Mouse (Mus musculus): ENCODE results near the gene Wdr45. TPM values are rescaled to one million over a fixed set of nuclear protein-coding genes. Genes with fewer than 3 reads are reported as not detected.
"Not testable (repeated sequence)": the region's sequence is repeated elsewhere in the genome, so short reads cannot be mapped to it uniquely, and the experiment has no call there.

The Wdr45 gene
- total and polyA plus RNA-seq, 3 experiments: 11.4 to 27.9 (median 25.1) TPM

DNA sequence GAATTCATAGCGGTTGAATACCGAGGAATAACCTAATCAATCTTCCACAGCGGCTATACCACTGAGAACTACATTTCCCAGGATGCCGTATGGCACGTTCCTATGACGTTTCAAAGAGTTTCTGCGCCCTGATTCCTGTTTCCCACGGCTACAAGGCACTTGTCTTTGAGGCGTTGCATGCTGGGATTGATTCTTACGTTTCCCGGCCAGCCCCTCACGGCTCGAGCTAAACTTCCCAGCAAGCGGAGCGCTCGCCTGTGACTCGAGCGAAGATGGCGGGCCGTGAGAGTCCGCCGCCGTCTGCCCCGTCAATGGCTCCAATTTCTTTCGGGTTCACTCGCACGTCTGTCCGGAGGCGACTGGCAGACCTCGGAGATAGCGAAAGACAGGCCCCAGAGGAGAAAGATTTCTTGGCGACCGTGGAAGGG, 17.2 kb upstream of the Wdr45 start, which contains the start of gene Gpkow:
Gpkow (plus strand) TSS at position 178 of the 428 bp plus-strand sequence.
- Histone ChIP-seq H3K9me3 (replicated peaks) (no peaks in the 10 kb centered on the region), H3K27me3 (ENCODE audit: insufficient read depth, low read length) (no peaks in the 10 kb centered on the region), H3K36me3 (replicated peaks) (peaks cover 36% of the 10 kb centered on the region), H3K4me3 (ENCODE audit: low read depth, low read length) (peak within 1 kb of the TSS; percentile 71), H3K4me1 (ENCODE audit: insufficient read depth, low read depth, low read length) (peaks cover 12% of the 10 kb centered on the region)
- ATAC-seq (ENCODE audit: extremely low read depth, insufficient number of reproducible peaks, low FRiP score, poor library complexity, severe bottlenecking) (peak; percentile 96), DNase-seq (ENCODE audit: low spot score) (peak; percentile 46)
- TF ChIP-seq POLR2AphosphoS5 (IDR thresholded peaks at IDR 0.05; ENCODE audit: insufficient replicate concordance, low read depth, low read length) (no peak), GATA2 (IDR thresholded peaks at IDR 0.05; ENCODE audit: borderline replicate concordance, low read depth, low read length) (no peak), TAL1 (conservative IDR thresholded peaks at IDR 0.05; ENCODE audit: low read depth, low read length) (no peak), CTCF (IDR thresholded peaks at IDR 0.05; ENCODE audit: low read depth, low read length) (no peak), GATA1 (IDR thresholded peaks at IDR 0.05; ENCODE audit: borderline replicate concordance, low read length) (no peak)

DNA sequence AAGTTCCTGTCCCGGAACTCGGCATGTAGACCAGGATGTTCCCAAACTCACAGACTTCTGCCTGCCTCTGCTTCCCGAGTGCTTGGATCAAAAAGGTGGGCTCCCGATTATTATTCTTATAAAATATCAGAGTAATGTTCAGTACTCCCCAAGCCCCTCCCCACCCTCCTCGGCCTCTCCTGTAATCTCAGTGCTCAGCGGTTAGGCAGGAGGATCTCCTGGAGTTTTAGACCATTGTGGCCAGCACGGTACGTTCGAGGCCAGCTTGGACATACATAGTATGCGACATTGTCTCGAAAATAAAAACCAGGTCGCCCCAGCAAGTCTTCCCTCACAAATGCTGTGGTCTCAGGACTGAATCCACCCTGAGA, 384 bp upstream of the Wdr45 start:
- ATAC-seq (ENCODE audit: extremely low read depth, insufficient number of reproducible peaks, low FRiP score, poor library complexity, severe bottlenecking); DNase-seq (ENCODE audit: low spot score); H3K27me3 ChIP-seq (ENCODE audit: insufficient read depth, low read length); H3K9me3 ChIP-seq (replicated peaks); H3K4me1 ChIP-seq (ENCODE audit: insufficient read depth, low read depth, low read length): not testable (repeated sequence)
- peaks cover 11% of the 10 kb centered on the region for H3K36me3 ChIP-seq (replicated peaks)
- H3K4me3 ChIP-seq (ENCODE audit: low read depth, low read length): peak overlapping the region; percentile 64

DNA sequence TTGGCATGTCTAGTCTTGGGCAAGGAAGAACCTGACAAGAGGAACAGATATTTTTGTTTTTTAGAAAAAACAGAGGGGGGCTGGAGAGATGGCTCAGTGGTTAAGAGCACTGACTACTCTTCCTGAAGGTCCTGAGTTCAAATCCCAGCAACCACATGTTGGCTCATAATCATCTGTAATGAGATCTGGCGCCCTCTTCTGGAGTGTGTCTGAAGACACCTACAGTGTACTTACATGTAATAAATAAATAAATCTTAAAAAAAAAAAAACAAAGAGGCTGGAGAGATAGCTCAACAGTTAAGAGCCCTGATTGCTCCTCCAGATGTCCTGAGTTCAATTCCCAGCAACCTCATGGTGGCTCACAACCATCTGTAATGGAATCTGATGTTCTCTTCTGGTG, 1.9 kb downstream of the Wdr45 start:
- H3K4me3 ChIP-seq (ENCODE audit: low read depth, low read length); ATAC-seq (ENCODE audit: extremely low read depth, insufficient number of reproducible peaks, low FRiP score, poor library complexity, severe bottlenecking); H3K4me1 ChIP-seq (ENCODE audit: insufficient read depth, low read depth, low read length); H3K36me3 ChIP-seq (replicated peaks); H3K27me3 ChIP-seq (ENCODE audit: insufficient read depth, low read length); DNase-seq (ENCODE audit: low spot score); H3K9me3 ChIP-seq (replicated peaks): not testable (repeated sequence)

DNA sequence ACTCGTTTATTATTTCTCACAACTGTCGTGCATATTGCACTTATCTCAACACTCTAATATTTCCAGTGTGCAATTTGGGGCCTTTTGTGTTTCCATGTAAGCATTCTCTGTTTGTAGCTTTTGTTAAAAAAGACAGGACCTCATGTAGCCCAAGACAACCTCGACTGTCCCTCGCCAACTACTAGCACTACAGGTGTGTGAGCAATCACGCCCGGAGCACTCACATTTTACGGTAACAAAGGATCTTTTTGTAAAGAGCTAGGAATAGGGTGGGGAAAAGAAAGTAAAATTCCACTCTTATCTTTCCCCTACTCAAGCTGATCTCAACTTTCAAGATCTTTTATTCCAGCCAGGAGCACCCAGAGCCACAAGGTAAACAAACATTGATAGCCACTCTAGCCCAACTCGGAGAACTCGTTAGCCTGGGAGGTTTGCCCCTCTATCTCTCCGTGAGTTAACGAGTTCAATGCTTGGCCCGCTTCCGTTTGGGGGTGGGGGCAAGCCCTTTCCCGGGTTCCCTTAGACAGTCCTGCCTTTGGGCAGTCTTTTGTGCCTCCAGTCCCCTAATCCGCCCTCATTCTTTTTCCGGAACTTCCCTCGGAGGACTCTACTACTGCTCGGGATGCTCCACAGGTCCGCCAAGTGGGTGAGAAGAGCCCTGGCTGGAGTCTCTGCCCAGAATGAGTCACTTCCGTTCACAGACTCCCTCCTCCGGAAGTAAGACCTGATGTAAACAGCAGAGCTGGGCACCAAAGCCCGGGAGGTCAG, 7.6 kb downstream of the Wdr45 start, which contains the start of gene Gm45208:
Gm45208 (plus strand) TSS at position 732 of the 768 bp plus-strand sequence.
- TF ChIP-seq POLR2AphosphoS5 (IDR thresholded peaks at IDR 0.05; ENCODE audit: insufficient replicate concordance, low read depth, low read length) (no peak), CTCF (IDR thresholded peaks at IDR 0.05; ENCODE audit: low read depth, low read length) (no peak), GATA1 (IDR thresholded peaks at IDR 0.05; ENCODE audit: borderline replicate concordance, low read length) (no peak), GATA2 (IDR thresholded peaks at IDR 0.05; ENCODE audit: borderline replicate concordance, low read depth, low read length) (no peak), TAL1 (conservative IDR thresholded peaks at IDR 0.05; ENCODE audit: low read depth, low read length) (no peak)
- Histone ChIP-seq H3K4me3 (ENCODE audit: low read depth, low read length) (peak within 1 kb of the TSS; percentile 76), H3K9me3 (replicated peaks) (no peaks in the 10 kb centered on the region), H3K27me3 (ENCODE audit: insufficient read depth, low read length) (no peaks in the 10 kb centered on the region), H3K36me3 (replicated peaks) (peaks cover 32% of the 10 kb centered on the region), H3K4me1 (ENCODE audit: insufficient read depth, low read depth, low read length) (peaks cover 12% of the 10 kb centered on the region)
- ATAC-seq (ENCODE audit: extremely low read depth, insufficient number of reproducible peaks, low FRiP score, poor library complexity, severe bottlenecking) (peak; percentile 91), DNase-seq (ENCODE audit: low spot score) (peak; percentile 70)

DNA sequence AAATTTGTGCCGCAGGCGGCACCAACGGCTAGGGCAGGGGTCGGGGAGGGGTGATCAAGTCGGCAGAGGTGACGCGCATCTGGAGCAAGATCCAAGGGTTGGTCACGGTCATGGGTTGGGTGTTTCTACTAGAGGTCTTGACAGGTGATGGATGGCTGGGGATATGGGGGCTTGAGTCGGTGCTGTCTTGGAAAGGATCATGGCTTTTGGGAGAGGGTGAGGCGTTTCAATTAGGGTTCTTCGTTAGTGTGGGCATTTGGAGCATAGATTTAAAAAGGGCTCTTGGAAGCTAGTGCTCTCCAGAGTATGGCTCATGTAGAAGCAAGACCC, 8.1 kb downstream of the Wdr45 start:
- Histone ChIP-seq H3K9me3 (replicated peaks) (no peaks in the 10 kb centered on the region), H3K36me3 (replicated peaks) (peaks cover 37% of the 10 kb centered on the region), H3K4me3 (ENCODE audit: low read depth, low read length) (peak overlapping the region; percentile 76), H3K4me1 (ENCODE audit: insufficient read depth, low read depth, low read length) (peaks cover 17% of the 10 kb centered on the region), H3K27me3 (ENCODE audit: insufficient read depth, low read length) (no peaks in the 10 kb centered on the region)
- no peak for DNase-seq (ENCODE audit: low spot score)
- no peak for TF ChIP-seq GATA2 (IDR thresholded peaks at IDR 0.05; ENCODE audit: borderline replicate concordance, low read depth, low read length)
- no peak for TF ChIP-seq POLR2AphosphoS5 (IDR thresholded peaks at IDR 0.05; ENCODE audit: insufficient replicate concordance, low read depth, low read length)
- TF ChIP-seq TAL1 (conservative IDR thresholded peaks at IDR 0.05; ENCODE audit: low read depth, low read length): no peak
- TF ChIP-seq CTCF (IDR thresholded peaks at IDR 0.05; ENCODE audit: low read depth, low read length): no peak
- TF ChIP-seq GATA1 (IDR thresholded peaks at IDR 0.05; ENCODE audit: borderline replicate concordance, low read length): no peak
- no peak for ATAC-seq (ENCODE audit: extremely low read depth, insufficient number of reproducible peaks, low FRiP score, poor library complexity, severe bottlenecking)

DNA sequence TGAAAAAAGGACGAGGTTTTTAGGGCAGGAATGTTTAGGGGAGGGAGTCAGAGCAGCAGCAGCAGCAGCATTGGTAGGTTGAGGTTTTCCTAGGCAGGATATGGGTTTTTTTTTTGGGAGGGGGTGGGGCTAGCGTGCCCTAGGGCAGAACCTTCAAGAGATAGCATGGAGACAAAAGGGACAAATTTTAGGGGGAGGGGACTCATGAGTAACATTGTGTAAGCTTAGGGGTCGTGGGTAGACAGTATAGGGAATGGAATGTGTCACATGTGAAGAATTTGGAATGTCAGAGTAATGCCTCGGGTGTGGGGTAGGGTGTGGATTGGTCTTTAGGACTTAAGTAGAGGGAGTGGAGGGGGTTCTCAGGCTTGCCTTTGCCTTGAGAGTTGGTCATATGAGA, 8.6 kb downstream of the Wdr45 start:
- H3K9me3 ChIP-seq (replicated peaks): no peaks in the 10 kb centered on the region
- H3K4me1 ChIP-seq (ENCODE audit: insufficient read depth, low read depth, low read length): peaks cover 21% of the 10 kb centered on the region
- no peaks in the 10 kb centered on the region for H3K27me3 ChIP-seq (ENCODE audit: insufficient read depth, low read length)
- no peak for TF ChIP-seq TAL1 (conservative IDR thresholded peaks at IDR 0.05; ENCODE audit: low read depth, low read length)
- peaks cover 42% of the 10 kb centered on the region for H3K36me3 ChIP-seq (replicated peaks)
- no peak for ATAC-seq (ENCODE audit: extremely low read depth, insufficient number of reproducible peaks, low FRiP score, poor library complexity, severe bottlenecking)
- peak overlapping the region; percentile 76 for H3K4me3 ChIP-seq (ENCODE audit: low read depth, low read length)
- DNase-seq (ENCODE audit: low spot score): no peak

DNA sequence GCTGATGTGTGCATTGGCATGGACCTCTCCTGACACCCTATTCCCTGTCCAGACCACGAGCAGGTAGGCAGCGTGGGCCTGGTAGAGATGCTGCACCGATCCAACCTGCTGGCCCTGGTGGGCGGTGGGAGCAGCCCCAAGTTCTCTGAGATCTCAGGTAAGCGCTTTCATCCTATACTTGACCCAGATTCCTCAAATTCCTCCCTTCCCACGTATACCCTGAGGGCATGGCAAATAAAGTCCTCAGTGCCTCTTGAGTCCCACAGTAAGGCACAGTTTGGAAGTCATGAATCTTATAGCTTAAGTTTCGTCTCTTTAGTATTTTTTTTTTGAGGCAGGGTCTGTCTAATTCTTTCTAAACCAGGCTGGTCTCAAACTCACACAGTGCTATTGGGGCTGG, 10.0 kb downstream of the Wdr45 start:
- Histone ChIP-seq H3K36me3 (replicated peaks) (peaks cover 44% of the 10 kb centered on the region), H3K9me3 (replicated peaks) (no peaks in the 10 kb centered on the region), H3K27me3 (ENCODE audit: insufficient read depth, low read length) (no peaks in the 10 kb centered on the region), H3K4me1 (ENCODE audit: insufficient read depth, low read depth, low read length) (peaks cover 30% of the 10 kb centered on the region), H3K4me3 (ENCODE audit: low read depth, low read length) (no peak overlapping the region)
- ATAC-seq (ENCODE audit: extremely low read depth, insufficient number of reproducible peaks, low FRiP score, poor library complexity, severe bottlenecking) (no peak), DNase-seq (ENCODE audit: low spot score) (no peak)
- TF ChIP-seq TAL1 (conservative IDR thresholded peaks at IDR 0.05; ENCODE audit: low read depth, low read length) (no peak), CTCF (IDR thresholded peaks at IDR 0.05; ENCODE audit: low read depth, low read length) (no peak), POLR2AphosphoS5 (IDR thresholded peaks at IDR 0.05; ENCODE audit: insufficient replicate concordance, low read depth, low read length) (no peak), GATA2 (IDR thresholded peaks at IDR 0.05; ENCODE audit: borderline replicate concordance, low read depth, low read length) (no peak), GATA1 (IDR thresholded peaks at IDR 0.05; ENCODE audit: borderline replicate concordance, low read length) (no peak)
